Mouse (Mus musculus) lung, embryonic 16.5 days (tissue): ENCODE data around the gene Slc17a5. TPM values are rescaled to one million over a fixed set of nuclear protein-coding genes. Genes with fewer than 3 reads are reported as not detected.

Experiments used
- ATAC-seq: fragments of 200-750 bp; cut with Nextera tagmentation; 2 replicates; pipeline ENCODE4 v1.8.0; 2017; ENCODE audit warnings: low read depth, mild to moderate bottlenecking, moderate library complexity
- H3K27ac ChIP-seq: fragments of 300-500 bp; sonication (generic); 2 replicates; pipeline ENCODE4 v1.5.1; 2014; ENCODE audit warnings: mild to moderate bottlenecking, control low read depth, low read length
- H3K27me3 ChIP-seq: fragments of 300-500 bp; sonication (generic); 2 replicates; pipeline ENCODE4 v1.6.1; 2014; ENCODE audit warnings: low read depth, low read length, mixed read lengths; ENCODE audit not compliant: control insufficient read depth, insufficient read depth
- H3K36me3 ChIP-seq: fragments of 300-500 bp; sonication (generic); 2 replicates; pipeline ENCODE4 v1.6.1; 2014; ENCODE audit warnings: low read length; ENCODE audit not compliant: control insufficient read depth, insufficient read depth
- H3K4me1 ChIP-seq: fragments of 300-500 bp; sonication (generic); replicated peaks from 2 replicates; pipeline ENCODE4 v1.6.1; 2014; ENCODE audit warnings: low read length, mixed read lengths; ENCODE audit not compliant: control insufficient read depth, insufficient read depth
- H3K4me2 ChIP-seq: fragments of 300-500 bp; sonication (generic); 2 replicates; pipeline ENCODE4 v1.6.1; 2014; ENCODE audit warnings: low read depth, low read length, control low read depth
- H3K4me3 ChIP-seq: fragments of 300-500 bp; sonication (generic); 2 replicates; pipeline ENCODE4 v1.5.1; 2014; ENCODE audit warnings: mild to moderate bottlenecking, low read length, control low read depth
- H3K9ac ChIP-seq: fragments of 300-500 bp; sonication (generic); 2 replicates; pipeline ENCODE4 v1.6.1; 2014; ENCODE audit warnings: low read length, control low read depth
- H3K9me3 ChIP-seq: fragments of 300-500 bp; sonication (generic); 2 replicates; pipeline ENCODE4 v1.6.1; 2016; ENCODE audit warnings: low read length; ENCODE audit not compliant: control insufficient read depth
- WGBS: fragments of 180-500 bp; shearing (Covaris S2); extraction: QIAGEN DNeasy Blood & Tissue Kit; methylation state at CpG from one replicate; pipeline ENCODE4 v1.1.7; 2014; 5-methylcytosine and 5-hydroxymethylcytosine counted together
- polyA plus RNA-seq: library from polyadenylated mRNA; unstranded; fragments of >200 nt; fragmentation: Nextera tagmentation; extraction: Ambion mirVana; gene quantifications from 2 replicates; pipeline ENCODE4 v1.2.1, GENCODE M21; 2015

The Slc17a5 gene
- polyA plus RNA-seq, result 14.9 and 16.2 TPM in 2 replicates

DNA sequence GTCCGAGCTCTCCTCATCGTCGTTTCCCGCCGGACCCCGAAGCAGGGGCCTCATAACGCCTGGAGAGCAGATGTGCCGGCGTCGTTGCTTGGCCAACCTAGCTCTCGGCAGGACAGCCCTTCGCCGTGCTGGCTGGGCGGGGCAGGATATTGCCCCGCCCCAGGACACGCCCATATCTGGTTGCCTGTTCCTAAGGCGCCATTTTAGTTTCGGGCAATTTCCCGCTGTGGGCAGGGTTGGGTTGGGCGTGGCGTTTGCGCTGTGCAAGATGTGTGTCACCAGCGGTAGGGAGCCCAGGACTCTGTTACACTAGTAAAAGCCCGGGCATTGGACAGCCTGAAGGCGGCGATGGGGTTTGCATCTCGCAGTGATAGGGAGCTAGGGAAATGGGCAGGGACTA, at the start of gene Slc17a5:
TSS of gene Slc17a5 (minus strand) at position 128 of the 400 bp plus-strand sequence.
- Histone ChIP-seq H3K4me1 (peaks cover 9% of the 10 kb centered on the region; the same call in 1 of the 2 replicates), H3K27ac (peak within 1 kb of the TSS; percentile 44), H3K9me3 (no peaks in the 10 kb centered on the region), H3K9ac (peak within 1 kb of the TSS; percentile 78), H3K4me3 (peak within 1 kb of the TSS; percentile 56), H3K27me3 (no peaks in the 10 kb centered on the region), H3K36me3 (no peaks in the 10 kb centered on the region), H3K4me2 (peak within 1 kb of the TSS; percentile 77)
- under 1% methylated on average over 27 of the region's 27 CpGs for WGBS
- peak; percentile 99 for ATAC-seq

DNA sequence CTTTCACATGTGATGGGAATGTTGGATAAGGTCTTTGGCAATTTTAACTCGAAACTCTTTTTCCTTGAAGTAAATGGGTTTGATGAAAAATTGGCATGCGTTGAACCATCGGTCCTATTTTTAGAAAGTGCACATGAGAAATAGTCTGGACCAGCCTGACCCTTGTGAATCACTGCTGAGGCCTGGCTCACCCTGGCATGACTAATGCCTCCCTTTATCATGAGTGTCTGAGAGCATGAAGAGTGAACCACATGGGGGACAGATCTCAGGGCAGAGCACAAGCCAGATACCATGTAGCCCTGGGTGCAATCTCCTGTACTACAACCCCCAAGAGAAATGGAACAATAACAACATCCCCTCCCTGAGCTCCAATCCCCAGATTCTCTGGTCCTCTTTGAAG, 46.1 kb upstream of the Slc17a5 start:
- WGBS, result 82% methylated on average over 3 of the region's 3 CpGs
- Histone ChIP-seq H3K4me1 (no peaks in the 10 kb centered on the region), H3K4me2 (no peak overlapping the region), H3K9me3 (no peaks in the 10 kb centered on the region), H3K27ac (no peak overlapping the region), H3K4me3 (no peak overlapping the region), H3K36me3 (no peaks in the 10 kb centered on the region; the same call in 1 of the 2 replicates), H3K9ac (no peak overlapping the region), H3K27me3 (no peaks in the 10 kb centered on the region)
- ATAC-seq, result no peak

DNA sequence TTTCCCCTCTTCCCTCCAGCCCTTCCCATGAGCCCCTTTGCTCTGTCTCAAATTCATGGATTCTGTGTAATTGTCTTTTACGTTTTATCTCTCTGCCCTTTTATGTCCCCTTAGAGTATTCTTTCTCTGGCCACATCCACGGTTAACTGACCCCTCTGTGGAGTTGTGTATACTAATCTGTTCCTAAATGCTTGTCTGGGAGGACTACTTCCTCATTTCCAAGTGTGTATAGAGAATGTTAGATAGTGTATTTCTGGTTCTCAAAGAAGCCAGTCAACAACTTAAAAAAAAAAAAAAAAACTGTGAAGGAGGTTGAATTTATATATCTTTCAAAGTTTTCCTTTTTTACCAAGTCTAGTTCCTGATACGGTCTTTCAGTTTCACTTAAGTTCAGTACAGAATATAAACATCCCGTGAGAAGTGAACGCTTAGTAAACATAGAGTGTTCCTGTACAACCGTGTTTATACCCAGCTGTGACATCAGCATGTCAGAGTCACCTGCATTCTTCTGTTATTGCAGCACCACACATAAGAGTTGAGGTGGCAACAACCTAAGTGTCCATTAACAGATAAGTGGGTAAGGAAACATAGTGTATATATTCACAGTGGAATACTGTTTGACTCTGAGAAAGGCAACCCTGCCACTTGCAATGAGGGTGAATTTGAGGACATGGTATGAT, 44.1 kb upstream of the Slc17a5 start:
- Histone ChIP-seq H3K36me3 (no peaks in the 10 kb centered on the region; the same call in 1 of the 2 replicates), H3K27me3 (no peaks in the 10 kb centered on the region), H3K9ac (no peak overlapping the region), H3K4me2 (no peak overlapping the region), H3K27ac (no peak overlapping the region), H3K9me3 (no peaks in the 10 kb centered on the region), H3K4me3 (no peak overlapping the region), H3K4me1 (no peaks in the 10 kb centered on the region)
- WGBS, result 23% methylated on average over 6 of the region's 6 CpGs
- no peak for ATAC-seq

- Histone ChIP-seq H3K4me2 (no peak overlapping the region; the same call in 1 of the 2 replicates), H3K9ac (no peak overlapping the region), H3K27me3 (no peaks in the 10 kb centered on the region), H3K36me3 (no peaks in the 10 kb centered on the region; the same call in 1 of the 2 replicates), H3K27ac (no peak overlapping the region), H3K4me3 (no peak overlapping the region), H3K9me3 (no peaks in the 10 kb centered on the region), H3K4me1 (no peaks in the 10 kb centered on the region)
- ATAC-seq, result no peak
- 54% methylated on average over 6 of the region's 6 CpGs for WGBS
Measured at GRCm38 (mm10) chr9:78629991-78630390, 42.1 kb upstream of the Slc17a5 start.

GRCm38 (mm10) chr9:78623301-78623747, 35.5 kb upstream of the Slc17a5 start:
- Histone ChIP-seq H3K4me3 (no peak overlapping the region), H3K9ac (no peak overlapping the region), H3K27ac (no peak overlapping the region), H3K36me3 (no peaks in the 10 kb centered on the region), H3K27me3 (no peaks in the 10 kb centered on the region), H3K4me1 (no peaks in the 10 kb centered on the region), H3K4me2 (no peak overlapping the region), H3K9me3 (no peaks in the 10 kb centered on the region)
- 69% methylated on average over 10 of the region's 10 CpGs for WGBS
- no peak for ATAC-seq

- no peak overlapping the region for H3K4me2 ChIP-seq
- 68% methylated on average over 9 of the region's 9 CpGs for WGBS
- ATAC-seq, result peak; percentile 66
- H3K9me3 ChIP-seq, result no peaks in the 10 kb centered on the region
- peak overlapping the region; percentile 10 for H3K27ac ChIP-seq
- H3K9ac ChIP-seq, result no peak overlapping the region
- no peaks in the 10 kb centered on the region for H3K36me3 ChIP-seq
- no peak overlapping the region for H3K4me3 ChIP-seq
- H3K4me1 ChIP-seq, result peaks cover 5% of the 10 kb centered on the region; the same call in 1 of the 2 replicates
- peaks cover 3% of the 10 kb centered on the region for H3K27me3 ChIP-seq
Measured at GRCm38 (mm10) chr9:78619285-78619684, 31.4 kb upstream of the Slc17a5 start.

GRCm38 (mm10) chr9:78615401-78616021, 27.7 kb upstream of the Slc17a5 start, which contains the start of gene Cd109:
Gene Cd109 (plus strand): TSS chr9:78615546.
- Histone ChIP-seq H3K4me2 (peak within 1 kb of the TSS; percentile 94), H3K27me3 (peaks cover 3% of the 10 kb centered on the region), H3K9me3 (no peaks in the 10 kb centered on the region), H3K4me3 (peak within 1 kb of the TSS; percentile 69), H3K36me3 (no peaks in the 10 kb centered on the region), H3K9ac (peak within 1 kb of the TSS; percentile 74), H3K27ac (peak within 1 kb of the TSS; percentile 44; the same call in 1 of the 2 replicates), H3K4me1 (peaks cover 8% of the 10 kb centered on the region; the same call in 1 of the 2 replicates)
- peak; percentile 78 for ATAC-seq
- under 1% methylated on average over 43 of the region's 43 CpGs for WGBS

DNA sequence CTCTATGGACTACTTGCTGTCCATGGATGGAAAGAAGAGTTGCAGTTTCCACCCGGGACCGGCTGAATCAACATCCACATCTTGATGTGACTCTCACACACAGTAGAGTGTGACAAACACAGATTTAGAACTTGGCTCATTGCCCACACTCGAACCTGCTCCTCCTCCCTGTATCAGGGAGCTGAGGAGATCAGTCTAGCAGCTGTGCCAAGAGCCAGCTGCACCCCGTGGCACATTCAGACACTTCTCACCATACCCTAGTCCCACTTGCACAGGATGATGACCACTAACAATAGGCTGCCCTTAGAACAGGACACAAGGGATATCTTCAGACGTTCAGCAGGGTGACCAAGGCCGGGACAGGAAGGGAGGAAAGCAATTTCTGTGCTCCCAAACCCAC, 26.4 kb upstream of the Slc17a5 start:
- 0 out of 2 replicates have a peak, but pooled peaks have one; percentile 19 for ATAC-seq
- Histone ChIP-seq H3K9me3 (no peaks in the 10 kb centered on the region), H3K4me1 (peaks cover 8% of the 10 kb centered on the region; the same call in 1 of the 2 replicates), H3K27me3 (peaks cover 3% of the 10 kb centered on the region), H3K27ac (no peak overlapping the region), H3K4me2 (no peak overlapping the region), H3K36me3 (no peaks in the 10 kb centered on the region), H3K9ac (no peak overlapping the region), H3K4me3 (no peak overlapping the region)
- WGBS, result 27% methylated on average over 6 of the region's 6 CpGs

DNA sequence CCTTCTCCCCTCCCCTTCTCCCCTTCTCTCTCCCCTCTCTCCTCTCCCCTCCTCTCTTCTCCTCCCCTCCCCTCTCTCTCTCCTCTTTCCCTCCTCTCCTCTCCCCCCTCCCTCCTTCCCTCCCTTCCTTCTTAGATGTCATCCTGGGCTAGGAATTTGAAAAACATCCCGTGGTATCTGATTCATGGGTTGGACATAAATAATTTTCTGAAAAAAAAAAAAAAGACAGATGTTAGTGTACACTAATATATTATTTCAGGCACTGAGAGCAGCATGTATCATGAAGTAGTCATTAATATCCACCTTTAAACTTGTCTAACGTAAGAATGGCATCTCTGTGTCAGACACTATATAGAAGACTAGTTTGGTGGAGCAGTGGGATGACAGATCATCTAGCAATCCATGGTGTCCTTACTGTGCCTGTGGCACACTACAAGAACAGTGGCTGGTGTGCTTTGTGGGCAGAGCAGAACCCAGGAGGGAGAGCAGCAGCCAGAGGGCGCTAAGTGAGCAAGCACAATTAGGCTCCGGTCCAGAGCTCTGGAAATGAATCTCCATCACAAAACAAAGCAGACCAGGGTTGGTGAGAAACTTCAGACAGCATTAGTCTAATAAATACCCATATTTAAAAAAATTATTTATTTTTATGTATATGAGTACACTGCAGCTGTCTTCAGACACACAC, 13.3 kb upstream of the Slc17a5 start:
- Histone ChIP-seq H3K27me3 (no peaks in the 10 kb centered on the region), H3K9ac (no peak overlapping the region), H3K27ac (no peak overlapping the region), H3K9me3 (no peaks in the 10 kb centered on the region), H3K4me2 (no peak overlapping the region), H3K4me1 (no peaks in the 10 kb centered on the region), H3K4me3 (no peak overlapping the region), H3K36me3 (no peaks in the 10 kb centered on the region)
- 42% methylated on average over 4 of the region's 4 CpGs for WGBS
- ATAC-seq, result no peak
